Mouse (Mus musculus) skeletal muscle tissue, adult 2 months (tissue): ENCODE data around the gene Ddx52.
A peak's percentile ranks its signal among the peaks of the same experiment; 100 is the strongest.

Experiments
- DNase-seq: peaks from one replicate; pipeline ENCODE4 v3.0.0-alpha.2; 2012; ENCODE audit warnings: low read depth, low spot score

Ddx52 gene

DNA sequence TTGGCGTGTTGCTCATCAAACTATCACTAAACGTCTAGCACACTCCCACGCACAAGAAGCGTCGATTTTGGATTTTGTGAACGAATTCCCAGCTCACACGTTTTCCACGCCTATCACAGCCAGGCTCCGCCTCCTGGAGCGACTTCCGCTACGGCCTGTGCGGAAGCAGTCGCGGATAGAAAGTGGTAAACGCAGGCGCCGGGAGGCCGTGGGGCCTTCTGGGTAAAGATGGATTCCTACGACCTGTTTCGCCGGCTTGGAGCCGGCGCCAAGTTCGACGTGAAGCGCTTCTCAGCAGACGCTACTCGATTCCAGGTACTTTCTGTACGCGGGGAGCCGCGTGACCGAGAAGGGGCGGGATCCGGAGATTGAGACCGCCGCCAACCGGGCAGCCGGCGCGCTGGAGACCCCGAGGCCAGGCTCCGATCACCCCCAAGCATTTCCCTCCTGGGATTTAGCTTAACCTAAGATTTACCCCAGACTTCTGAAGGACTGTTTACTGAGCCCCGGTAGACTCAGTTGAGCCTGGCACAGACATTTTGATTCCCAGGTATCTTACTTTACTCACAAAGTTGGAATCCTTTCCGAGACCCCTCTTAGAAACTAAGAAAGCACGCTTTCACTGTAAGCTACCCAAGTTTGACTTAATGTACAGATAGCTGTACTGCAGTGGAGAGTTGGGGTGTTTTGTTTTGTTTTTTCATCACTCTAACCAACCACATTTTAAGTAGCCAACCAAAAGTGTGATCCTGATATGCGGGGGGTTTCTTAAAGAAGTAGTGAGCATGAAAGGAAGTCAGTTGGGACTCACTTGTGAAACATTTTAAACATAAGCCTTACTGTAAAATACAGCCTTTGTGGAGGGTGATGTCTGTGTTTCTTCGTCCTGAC, at the start of gene Ddx52:
TSS of gene Ddx52 (plus strand) at position 113 of the 891 bp plus-strand sequence.
- peak; percentile 83 for DNase-seq

DNA sequence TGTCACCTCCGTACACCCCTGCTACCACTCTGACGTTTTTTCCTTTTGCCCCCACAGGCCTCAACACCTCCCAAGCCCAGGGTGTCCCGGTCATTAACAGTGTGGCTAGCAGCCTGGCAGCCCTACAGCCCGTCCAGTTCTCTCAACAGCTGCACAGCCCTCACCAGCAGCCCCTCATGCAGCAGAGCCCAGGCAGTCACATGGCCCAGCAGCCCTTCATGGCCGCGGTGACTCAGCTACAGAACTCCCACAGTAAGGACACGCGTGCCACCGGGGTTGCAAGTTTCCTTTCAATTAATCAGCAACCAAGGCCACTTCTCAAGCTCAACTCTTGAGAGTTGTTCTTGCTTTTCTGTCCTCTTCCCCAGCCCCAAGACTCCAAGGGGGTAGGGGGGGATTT, 48.5 kb upstream of the Ddx52 start:
- DNase-seq: no peak

DNA sequence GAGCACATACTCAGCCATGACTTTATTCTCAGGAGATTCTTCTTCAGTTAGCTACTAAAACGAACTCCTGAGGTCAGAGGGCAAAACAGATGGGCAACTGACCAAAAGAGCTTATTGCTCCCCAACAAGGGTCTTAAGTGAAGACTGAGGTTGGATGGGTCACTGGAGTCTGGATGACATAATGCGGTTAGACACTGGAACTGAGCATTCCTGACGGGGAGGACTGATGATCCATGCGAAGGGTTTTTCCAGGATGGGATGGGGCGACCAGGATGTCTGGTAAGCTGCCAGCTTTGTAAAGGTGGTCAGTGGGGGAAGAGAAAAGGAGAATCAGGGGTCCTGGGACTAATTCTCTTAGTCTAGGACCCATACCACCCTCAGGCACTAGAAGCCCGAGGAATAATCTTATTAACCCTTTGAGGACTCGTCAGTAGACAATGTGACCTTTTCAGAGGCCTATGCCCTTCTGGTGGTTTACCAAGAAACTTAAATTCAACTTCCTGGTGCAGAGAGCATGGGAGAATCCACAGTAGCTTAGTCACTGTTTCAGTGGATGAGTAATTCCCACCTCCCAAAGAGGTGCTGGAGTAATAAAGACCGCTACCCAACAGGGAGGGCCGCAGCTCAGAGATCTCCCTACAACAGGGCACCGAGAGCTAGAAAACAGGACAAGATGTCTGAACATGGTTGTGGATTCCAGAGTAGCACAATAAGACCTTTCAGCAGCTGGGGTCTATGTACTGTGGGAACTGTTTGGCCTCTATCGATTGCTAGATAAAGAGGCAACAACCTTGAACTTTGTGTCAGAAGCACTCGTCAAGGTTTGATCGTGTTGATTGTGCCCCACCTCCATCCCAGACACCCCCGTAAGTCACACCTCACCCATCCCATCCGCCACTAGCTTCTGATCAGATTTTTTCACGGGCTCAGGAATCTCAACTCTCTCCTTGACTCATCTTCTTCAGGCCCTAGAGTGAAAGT, 45.1 kb upstream of the Ddx52 start:
- DNase-seq: no peak

DNA sequence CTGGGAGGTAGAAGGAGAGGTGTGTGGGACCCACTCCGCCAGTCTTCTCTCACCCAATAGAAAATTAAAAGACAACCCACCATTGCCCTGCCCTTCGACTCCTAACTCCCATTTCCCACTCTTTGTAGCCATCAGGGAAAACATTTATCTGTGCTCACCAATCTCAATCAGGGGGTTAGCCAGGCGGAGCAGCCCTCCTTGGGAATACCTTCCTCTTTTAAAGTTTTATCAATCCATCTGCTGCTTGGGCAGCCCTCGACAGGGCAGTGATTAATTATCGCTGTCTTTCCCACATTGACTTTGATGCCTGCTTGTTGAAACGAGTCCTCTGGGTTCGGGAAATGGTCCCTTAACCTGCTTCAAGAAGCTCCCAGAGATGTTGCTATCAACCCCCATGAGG, 44.3 kb upstream of the Ddx52 start:
- DNase-seq: no peak

DNA sequence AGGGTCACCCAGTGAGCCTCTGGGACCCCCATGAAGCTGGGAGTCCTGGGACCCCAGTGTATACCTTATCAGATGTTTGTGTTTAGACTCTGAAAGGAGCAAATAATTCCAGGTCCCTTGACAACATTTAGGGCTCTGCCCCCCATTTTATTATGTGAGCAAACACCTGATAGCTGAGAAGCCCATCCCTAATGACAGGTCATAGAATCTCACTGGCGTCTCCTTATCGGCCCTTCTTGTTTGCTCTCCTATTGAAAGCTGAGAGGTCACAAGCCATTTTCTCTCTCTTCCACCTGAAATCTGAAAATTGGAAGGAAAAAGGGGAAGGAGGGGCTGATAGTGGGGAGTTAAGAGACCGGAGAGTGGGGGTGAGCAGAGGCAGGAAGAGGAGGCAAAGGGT, 39.0 kb upstream of the Ddx52 start:
- no peak for DNase-seq

DNA sequence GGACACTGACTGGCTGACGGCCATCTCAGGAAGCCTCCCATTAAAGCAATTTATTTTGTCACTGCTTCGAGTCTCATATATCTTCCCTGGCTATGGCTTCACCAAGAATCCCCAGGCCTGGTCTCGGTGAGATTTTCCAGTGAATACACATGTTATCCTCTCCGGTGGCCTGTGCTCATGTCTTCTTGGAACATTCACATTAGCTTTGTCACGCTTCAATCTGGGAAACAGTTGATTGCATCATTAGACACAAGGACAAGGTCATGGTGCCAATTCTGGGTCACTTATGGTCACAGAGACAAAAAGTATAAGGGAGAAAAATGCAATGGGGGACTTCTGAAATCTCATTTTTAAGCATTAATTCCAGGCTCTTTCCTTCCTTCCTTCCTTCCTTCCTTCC, 36.1 kb upstream of the Ddx52 start:
- DNase-seq: no peak

DNA sequence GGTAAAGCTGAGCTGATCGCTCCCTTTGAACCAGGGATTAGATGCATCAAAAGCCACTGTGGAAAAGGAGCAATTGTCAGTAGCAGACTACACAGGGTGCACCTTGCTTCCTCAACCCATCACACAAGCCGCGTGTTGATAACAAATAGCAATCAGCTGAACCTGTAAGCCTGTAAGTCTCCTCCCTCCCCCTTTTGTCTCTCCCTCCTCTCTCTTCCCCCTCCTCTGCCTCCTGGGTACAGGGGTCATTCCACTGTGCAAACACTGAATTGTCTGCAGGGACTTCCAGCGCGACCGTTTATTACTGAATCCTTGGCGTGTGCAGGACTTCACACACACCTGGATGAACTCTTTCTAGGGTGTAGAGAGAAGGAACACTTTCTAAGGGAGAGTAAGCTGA, 33.5 kb upstream of the Ddx52 start:
- no peak for DNase-seq

DNA sequence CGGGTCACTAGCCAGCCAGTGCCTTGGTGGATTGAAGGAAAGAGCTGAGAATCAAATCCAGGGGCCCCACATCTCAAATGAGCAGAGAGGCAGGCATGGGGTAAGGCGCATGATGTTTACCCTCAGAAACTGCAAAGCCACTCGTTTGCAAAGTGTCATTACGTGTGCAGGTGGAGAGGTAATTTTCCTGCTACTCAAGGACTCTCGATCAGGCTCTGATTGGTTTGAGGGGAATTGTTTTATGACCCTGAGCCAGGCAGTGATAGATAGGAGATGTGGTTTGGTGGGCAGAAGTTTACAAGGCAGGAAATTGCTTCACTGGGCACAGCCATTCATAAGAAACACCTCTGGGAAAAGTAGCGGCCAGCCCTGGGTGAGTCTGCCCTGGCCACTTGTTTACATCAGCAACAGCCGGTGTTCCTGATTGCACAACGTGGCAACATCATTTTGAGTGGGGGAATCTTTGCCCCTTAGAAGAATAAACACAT, 28.0 kb upstream of the Ddx52 start:
- no peak for DNase-seq

DNA sequence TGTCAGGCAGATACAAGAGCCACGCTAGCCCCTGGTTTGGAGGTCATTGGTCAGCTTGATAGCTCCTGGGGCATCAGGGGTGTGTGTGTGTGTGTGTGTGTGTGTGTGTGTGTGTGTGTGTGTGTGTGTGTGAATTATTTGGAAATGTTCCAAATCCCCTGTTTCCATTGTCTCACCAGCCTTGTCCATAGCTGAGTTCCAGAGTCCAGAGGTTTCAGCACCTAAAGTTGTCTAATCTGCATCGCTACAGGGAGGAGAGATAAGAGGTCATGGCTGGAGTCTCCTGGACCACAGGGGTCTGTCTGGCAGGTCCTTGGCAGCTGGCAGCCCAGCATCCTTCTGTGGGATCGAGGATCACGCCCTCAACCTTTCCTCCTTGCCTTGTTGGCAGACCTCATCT, 27.4 kb upstream of the Ddx52 start:
- no peak for DNase-seq

DNA sequence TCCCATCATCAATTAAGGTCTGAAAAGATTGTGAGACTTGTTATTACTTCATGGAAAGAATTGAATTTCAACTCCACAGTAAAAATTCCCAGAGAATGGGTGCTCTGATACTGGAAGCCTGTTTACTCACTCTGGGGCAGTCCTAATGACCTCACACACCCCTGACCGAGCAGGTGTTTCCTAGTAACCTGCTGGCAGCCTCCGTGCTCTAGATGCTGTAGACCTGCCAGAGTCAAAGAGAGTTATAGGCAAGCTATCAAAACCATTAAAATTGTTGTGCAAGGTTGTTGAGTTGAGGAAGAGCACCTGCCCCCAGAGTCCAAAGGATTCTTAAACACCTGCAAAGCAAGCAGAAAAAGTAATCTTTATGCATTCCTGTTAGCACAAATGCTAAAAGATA, 19.3 kb upstream of the Ddx52 start:
- DNase-seq: no peak

DNA sequence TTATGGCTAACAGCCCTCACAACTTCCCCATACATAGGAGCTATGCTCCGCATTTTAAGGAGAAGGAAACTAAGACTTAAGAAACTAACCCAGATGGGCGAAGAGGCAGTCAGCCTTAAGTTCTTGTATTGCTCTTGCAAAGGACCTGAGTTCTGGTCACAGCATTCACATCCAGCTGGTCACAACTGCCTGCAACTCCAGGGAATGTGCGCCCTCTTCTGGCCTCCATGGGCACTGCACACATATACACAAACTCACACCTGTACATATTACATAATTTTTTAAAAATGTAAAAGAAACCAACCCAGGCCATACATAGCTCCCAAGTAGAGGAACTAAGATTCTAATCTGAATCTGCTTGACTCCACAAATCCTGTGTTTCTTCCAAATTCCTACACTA, 14.8 kb upstream of the Ddx52 start:
- no peak for DNase-seq

DNA sequence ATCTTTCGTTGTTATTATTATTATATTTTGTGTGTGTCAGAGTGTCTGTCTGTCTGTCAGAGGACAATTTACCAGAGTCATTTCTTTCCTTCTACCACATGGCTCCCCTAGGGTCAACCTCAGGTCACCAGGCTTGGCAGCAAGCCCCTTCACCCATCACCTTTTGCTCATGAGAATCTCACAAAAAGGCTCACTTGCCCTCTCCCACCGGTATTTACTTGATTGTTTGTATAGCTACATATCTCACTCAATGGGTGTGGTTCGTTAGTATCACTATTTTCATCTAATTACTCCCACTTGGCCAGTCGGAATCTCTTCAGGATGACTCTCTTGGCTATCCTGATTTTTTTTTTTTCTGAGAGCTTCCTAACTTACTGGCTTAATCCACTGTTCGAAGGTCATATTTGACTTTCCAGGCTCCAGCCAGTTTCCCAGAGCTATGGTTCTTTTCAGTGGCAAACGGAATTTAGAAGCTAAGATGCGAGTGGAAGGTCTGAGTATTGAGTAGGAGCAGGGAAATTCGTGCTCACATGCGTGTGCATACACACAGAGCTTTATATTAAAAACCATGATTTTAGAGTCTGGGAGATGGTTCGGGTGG, 9.3 kb upstream of the Ddx52 start:
- DNase-seq: no peak

DNA sequence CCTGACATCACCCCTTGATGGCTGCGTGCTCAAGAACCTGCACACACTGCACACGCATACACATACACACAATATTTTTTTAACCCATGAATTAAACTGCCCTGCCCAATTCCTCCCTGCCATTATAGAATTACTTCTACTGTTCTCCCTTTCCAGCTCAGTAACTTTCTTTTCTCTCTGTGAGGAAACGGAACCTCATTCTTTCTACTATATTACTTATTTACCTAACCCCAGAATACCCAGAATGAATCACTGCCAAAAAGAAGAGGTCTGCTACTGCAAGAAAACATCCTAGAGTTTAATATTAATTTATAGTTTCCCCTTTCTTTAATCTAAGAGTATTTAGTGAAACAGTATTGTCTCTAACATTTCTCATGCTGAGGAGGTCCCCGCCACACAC, 8.5 kb upstream of the Ddx52 start:
- no peak for DNase-seq

DNA sequence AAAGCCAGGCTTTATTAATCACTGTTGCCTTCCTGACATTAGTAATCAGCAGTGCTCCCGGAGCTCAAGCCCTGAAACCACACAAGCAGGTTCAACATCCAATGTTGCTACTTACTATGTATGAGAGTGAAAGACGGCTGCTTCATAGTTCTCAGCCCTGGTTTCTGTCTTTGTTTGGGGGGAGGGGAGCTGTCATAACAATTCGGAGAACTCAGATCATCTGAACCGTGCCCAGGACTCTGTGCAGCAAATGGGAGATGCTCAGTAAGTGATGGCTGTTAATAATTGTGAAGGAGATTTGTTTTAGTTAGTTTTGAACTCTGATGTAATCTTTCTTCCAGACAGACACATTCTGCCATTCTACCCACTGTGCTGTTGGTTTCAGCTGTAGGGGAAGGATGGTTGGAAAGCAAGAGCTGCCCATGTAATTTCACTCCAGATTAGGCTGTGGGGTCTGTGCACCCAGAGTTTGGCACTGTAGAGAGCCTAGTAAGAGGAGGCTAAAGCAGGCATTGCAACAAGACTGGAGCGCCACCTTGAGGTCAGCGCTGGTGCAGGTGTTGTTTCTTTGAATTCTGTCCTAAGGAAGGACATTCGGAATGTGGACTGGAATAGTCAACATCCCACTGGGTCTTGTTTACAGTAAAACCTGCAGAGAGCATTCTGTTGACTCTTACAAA, 5.7 kb upstream of the Ddx52 start:
- DNase-seq: peak; percentile 18

DNA sequence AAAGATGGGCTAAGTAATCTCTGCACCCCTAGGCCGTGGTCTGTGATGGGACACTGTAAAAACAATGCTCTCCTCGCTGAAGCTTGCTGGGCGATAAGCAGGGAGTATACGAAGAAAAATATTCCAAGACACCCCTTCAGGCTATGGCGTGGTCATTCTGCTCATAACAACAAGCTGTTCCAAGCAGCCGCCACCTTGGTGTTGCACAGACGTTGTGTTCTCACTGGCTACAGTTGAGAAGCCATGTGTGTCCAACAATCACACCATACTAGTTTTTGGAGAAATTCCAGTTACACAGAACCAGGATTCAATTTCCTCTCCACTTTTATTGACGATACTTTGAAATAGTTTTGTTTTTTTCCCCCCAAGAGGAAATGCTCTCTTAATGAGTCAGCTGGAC, 3.3 kb upstream of the Ddx52 start:
- no peak for DNase-seq

DNA sequence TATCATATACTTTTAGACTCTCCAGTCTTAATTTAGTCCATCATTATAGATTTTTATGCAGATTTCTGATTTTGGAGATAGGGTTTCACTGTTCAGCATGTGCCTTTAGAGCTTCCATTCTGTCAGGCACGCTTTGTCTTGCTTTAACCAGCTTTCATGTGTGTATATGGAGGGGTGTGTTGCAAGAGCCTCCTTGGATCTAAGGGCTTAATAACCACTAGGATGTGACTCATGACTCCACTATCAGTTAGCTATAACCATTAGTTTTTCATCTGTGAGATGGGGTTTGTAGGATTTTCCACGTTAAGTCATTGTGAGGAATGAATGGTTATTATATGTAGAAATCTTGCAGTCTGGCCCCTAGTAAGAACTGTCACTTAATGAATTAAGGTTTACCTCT, 15.0 kb downstream of the Ddx52 start:
- DNase-seq: no peak

DNA sequence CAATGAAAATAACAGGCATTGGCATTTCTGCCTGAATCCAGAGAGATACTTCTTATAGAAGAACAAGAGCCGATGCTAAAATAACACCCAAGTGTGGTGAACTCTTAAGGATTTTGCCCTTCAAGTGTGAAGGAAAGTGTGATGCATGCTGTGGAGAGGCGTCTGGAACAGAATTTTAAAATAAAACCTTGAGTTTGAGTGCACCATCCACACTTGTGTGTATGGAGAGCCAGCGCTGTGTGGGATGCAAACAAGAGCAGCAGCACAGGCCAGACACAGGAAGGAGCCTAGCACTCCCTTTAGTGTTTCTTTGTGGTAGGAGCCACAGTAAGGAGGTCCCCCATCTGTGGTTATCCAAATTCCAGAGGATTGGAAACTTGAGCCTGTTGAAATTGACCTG, 20.1 kb downstream of the Ddx52 start:
- DNase-seq: no peak

DNA sequence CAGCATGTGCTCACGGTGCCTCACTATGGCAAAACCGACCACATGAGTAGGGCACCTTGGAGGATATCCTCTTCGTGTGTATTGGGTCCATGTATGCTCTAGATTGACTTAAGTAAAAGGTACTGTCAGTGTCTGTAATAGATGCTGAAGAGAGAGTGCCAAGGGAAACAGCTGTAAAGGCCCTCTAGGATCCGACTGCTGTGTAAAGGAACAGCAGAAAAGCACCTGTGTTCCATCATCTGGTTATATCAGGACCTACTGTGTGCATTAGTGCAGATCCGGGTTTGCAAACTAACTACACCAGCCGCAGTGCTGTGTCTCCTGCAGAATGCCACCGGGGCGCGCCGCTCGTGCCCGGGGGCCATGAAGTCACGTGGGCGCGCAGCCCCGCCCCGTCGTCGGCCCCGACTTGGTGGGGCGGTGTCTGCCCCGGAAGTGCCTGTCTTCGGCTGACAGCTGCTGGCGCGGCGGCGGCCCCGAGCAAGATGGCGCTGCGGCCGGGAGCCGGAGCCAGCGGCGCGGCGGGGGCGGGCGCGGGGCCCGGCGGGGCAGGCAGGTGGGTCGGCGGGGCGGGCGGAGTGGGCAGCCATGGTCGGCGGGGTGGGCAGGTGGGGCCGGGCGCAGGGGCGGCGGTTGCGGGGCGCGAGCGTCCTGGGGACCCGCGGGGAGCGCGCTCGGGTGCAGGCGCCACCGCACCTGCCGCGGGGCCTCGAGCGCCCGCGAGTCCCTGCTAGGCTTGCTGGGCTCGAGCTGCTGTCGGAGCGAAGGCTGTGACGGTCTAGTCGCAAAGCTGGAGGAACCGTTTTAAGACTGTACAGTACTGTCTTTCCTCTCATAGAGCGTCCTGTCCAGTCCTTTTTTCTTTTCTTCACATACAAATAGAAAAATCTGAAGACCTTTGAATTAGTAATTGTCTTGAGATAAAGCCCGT, 22.4 kb downstream of the Ddx52 start, which contains the start of gene Synrg:
TSS of gene Synrg (plus strand) at position 438 of the 931 bp plus-strand sequence.
- DNase-seq: peak; percentile 80

DNA sequence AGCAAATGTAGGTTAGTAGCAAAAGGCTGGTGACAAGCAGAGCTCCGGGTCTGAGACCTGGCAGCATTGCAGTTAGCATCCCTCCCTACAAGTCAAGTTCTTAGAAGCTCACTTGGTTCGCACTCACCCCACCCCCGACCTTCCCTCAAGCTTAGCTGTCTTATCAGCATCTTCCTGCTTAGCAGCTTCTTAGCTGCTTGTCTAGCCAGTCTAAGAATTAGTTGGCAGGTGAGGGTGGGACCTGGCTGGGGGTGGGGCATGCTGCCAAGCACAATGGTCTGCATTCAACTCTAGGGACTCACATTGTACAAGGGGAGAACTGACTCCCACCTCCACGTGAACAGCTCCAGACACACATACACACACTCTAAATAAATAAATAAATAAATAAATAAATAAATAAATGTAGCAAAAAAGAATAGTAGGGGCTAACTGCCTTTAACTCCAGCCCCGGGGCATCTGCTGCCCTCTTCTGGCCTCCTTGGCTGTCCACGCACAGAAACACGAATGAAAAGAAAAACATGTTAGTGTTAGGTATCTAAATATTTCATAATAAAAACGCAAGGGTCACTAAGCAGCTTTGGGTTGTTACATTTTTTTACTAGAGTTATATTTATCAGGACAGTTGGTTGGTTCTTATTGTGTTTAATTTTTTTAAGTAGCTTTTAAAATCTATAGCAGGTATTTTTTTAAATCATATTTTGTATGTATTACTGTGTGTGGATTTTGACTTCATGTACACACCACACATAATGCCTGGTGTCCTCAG, 25.8 kb downstream of the Ddx52 start:
- DNase-seq: no peak

DNA sequence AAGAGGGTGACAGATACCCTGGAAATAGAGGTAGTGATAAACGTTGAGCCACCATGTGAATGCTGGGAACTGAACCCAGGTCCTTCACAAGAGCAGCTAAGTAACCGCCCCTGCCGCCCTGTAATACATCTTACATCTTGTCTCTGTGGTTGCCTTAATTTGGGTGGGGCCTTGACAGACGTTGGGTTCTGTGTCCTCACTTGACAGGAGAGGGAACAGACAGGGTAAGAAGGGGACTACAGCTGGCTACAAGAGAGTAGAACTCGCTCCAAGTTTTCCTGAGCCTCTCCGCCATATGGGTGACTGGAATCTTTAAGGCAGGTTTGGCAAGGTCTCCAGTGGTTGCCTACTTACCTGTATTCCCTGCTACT, 26.3 kb downstream of the Ddx52 start:
- no peak for DNase-seq
